Mouse (Mus musculus) erythroblast, embryonic 14.5 days (primary cell): Measurements from ENCODE around the gene Steap4.

Experiments
- GATA1 ChIP-seq: IDR thresholded peaks from 2 replicates; pipeline ENCODE4 v1.6.1; 2012; ENCODE audit warnings: low read length, inconsistent platforms, mixed read lengths
- TAL1 ChIP-seq: IDR thresholded peaks from 3 replicates; pipeline ENCODE4 v1.6.1; 2012; ENCODE audit warnings: low read length, inconsistent platforms, mixed read lengths

- TF ChIP-seq GATA1 (no peak), TAL1 (no peak)
These were observed 53.0 kb downstream of the Steap4 start for GRCm38 (mm10) chr5:8013276-8013675.
